Mouse (Mus musculus) heart, adult 2 months (tissue): ENCODE results near the gene Pam16.

Experiments
- CTCF ChIP-seq: fragments of 200-600 bp; IDR thresholded peaks from 2 replicates; pipeline ENCODE4 v1.8.1; 2022; ENCODE audit warnings: antibody characterized with exemption, mild to moderate bottlenecking, moderate library complexity
- POLR2A ChIP-seq: fragments of 200-500 bp; IDR thresholded peaks from 2 replicates; pipeline ENCODE4 v1.6.1; 2011; ENCODE audit warnings: mild to moderate bottlenecking, low read depth, low read length, control low read depth; ENCODE audit not compliant: insufficient read depth

- TF ChIP-seq CTCF (peak; percentile 49), POLR2A (no peak)
Observed at GRCm38 (mm10) chr16:4654706-4655105, 29.9 kb upstream of the Pam16 start.
